Mouse (Mus musculus): Measurements from ENCODE around the gene Tex2. TPM values are rescaled to one million over a fixed set of nuclear protein-coding genes. Genes with fewer than 3 reads are reported as not detected.

The Tex2 gene
- total and polyA plus RNA-seq, 2 experiments from 2014 or later: 23.0 to 49.3 TPM

DNA sequence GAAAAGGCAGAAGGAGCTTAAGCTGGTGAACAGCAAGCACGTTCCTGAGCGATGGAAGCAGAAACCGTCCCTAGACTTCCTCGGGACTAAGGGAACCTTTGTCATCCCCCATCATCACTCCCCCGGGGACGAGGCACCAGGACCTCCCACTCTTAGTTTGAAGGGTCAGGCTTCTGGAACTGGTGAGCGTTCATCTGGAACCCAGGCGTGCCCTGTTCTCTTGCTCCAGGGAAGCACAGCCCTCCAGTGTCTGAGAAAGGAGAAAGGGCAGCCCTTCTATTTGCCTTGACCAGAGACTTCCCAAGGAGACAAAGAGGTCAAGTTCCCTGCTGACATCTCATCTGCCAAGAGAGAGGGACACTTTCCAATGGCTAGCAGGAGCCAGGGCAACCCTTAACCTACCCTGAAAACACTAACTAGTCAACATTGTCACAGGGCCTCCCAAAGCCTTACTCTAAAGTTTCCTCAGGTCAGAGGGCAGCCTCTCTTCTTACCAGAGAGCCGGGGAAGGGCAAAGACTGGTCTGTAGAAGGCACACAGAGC is 80.9 kb downstream of the Tex2 start:
- no peaks in the 10 kb centered on the region for H3K9me3 ChIP-seq (ENCODE audit: low read length)
- no peaks in the 10 kb centered on the region for H3K4me1 ChIP-seq (ENCODE audit: insufficient read depth)
- no peak overlapping the region for H3K4me2 ChIP-seq (ENCODE audit: low read depth)
- H3K27ac ChIP-seq (ENCODE audit: low read depth, low read length): no peak overlapping the region
- 84% methylated on average over 9 of the region's 9 CpGs for WGBS
- no peak for TF ChIP-seq CTCF (IDR thresholded peaks at IDR 0.05; ENCODE audit: low read depth)
- ATAC-seq (no peak), DNase-seq (no peak)
- no peaks in the 10 kb centered on the region for H3K27me3 ChIP-seq (ENCODE audit: insufficient read depth, low read length)
- no peak overlapping the region for H3K9ac ChIP-seq
- no peak overlapping the region for H3K4me3 ChIP-seq (ENCODE audit: low read depth, low read length)
- peaks cover 9% of the 10 kb centered on the region; the same call in 1 of the 2 replicates for H3K36me3 ChIP-seq (ENCODE audit: insufficient read depth)

DNA sequence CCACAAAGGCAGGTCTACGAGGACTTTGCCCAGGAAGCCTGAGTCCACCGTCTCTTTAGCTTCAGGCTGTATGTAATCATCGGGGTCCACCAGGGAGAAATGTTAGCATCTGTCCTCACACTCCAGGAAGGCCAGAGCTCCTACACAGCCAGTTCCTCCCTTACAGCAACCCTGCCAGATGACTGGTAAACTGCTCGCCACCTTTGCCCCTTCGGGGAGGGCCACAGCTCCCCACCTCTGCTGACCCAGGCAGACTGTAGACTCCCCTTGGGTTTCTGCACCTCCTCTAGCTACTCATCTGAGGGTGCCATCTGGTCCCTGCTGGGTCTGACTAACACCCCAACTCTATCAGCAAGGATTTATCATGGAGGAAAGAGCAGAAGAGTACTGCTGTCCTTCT is 83.4 kb downstream of the Tex2 start:
- no peak overlapping the region for H3K9ac ChIP-seq
- TF ChIP-seq CTCF (IDR thresholded peaks at IDR 0.05; ENCODE audit: low read depth): no peak
- DNase-seq (no peak), ATAC-seq (no peak)
- peaks cover 9% of the 10 kb centered on the region; the same call in 1 of the 2 replicates for H3K36me3 ChIP-seq (ENCODE audit: insufficient read depth)
- no peak overlapping the region for H3K27ac ChIP-seq (ENCODE audit: low read depth, low read length)
- no peak overlapping the region for H3K4me3 ChIP-seq (ENCODE audit: low read depth, low read length)
- H3K4me1 ChIP-seq (ENCODE audit: insufficient read depth): no peaks in the 10 kb centered on the region
- no peaks in the 10 kb centered on the region for H3K9me3 ChIP-seq (ENCODE audit: low read length)
- WGBS: 77% methylated on average over 5 of the region's 5 CpGs
- no peaks in the 10 kb centered on the region for H3K27me3 ChIP-seq (ENCODE audit: insufficient read depth, low read length)
- no peak overlapping the region for H3K4me2 ChIP-seq (ENCODE audit: low read depth)

DNA sequence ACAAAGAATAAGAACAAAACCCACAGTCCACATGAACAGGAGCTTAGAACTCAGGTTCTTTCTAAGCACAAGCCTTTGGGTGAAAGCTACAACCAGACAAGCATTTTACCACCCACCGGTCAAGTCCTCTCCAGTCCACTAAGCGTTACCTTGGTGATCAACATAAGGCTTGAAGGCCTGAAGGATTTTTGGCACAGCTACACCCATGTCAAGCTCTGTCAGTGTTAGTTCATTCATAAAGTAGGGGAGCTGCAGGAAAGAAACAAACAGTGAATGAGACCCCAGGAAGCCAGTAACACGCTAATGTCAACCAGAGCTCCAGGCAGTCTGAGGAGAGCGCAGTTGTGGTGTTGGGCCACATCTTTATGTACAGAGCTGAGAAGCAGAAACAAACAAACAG is 84.1 kb downstream of the Tex2 start:
- Histone ChIP-seq H3K27ac (ENCODE audit: low read depth, low read length) (no peak overlapping the region), H3K36me3 (ENCODE audit: insufficient read depth) (peaks cover 9% of the 10 kb centered on the region; the same call in 1 of the 2 replicates), H3K4me1 (ENCODE audit: insufficient read depth) (no peaks in the 10 kb centered on the region), H3K27me3 (ENCODE audit: insufficient read depth, low read length) (no peaks in the 10 kb centered on the region), H3K4me2 (ENCODE audit: low read depth) (no peak overlapping the region), H3K9ac (no peak overlapping the region), H3K9me3 (ENCODE audit: low read length) (no peaks in the 10 kb centered on the region), H3K4me3 (ENCODE audit: low read depth, low read length) (no peak overlapping the region)
- 63% methylated on average over 4 of the region's 4 CpGs for WGBS
- TF ChIP-seq CTCF (IDR thresholded peaks at IDR 0.05; ENCODE audit: low read depth): no peak
- ATAC-seq (no peak), DNase-seq (no peak)

DNA sequence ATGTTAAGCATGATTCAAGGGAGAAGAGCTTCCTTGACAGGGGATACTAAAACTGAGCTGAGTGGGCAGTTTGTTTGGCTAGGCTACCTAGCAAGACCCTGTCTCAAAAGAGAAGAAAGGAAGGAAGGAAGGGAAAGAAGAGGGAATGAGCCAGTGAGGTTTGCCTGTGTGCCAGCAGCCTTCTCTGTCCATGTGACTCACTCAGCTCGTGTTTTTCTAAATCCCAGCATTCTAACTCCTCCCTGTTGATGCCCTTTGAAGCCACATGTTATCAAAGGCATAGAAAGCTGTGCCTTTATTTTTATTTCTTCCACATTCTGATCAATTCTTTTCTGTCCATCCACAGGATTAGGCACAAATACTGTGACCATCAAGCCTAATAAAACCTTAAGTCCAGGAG is 85.3 kb downstream of the Tex2 start:
- DNase-seq (no peak), ATAC-seq (no peak)
- Histone ChIP-seq H3K36me3 (ENCODE audit: insufficient read depth) (peaks cover 9% of the 10 kb centered on the region; the same call in 1 of the 2 replicates), H3K4me2 (ENCODE audit: low read depth) (no peak overlapping the region), H3K9me3 (ENCODE audit: low read length) (no peaks in the 10 kb centered on the region), H3K27me3 (ENCODE audit: insufficient read depth, low read length) (no peaks in the 10 kb centered on the region), H3K4me3 (ENCODE audit: low read depth, low read length) (no peak overlapping the region), H3K4me1 (ENCODE audit: insufficient read depth) (no peaks in the 10 kb centered on the region), H3K27ac (ENCODE audit: low read depth, low read length) (no peak overlapping the region), H3K9ac (no peak overlapping the region)
- TF ChIP-seq CTCF (IDR thresholded peaks at IDR 0.05; ENCODE audit: low read depth): no peak
- 7% methylated on average over 1 of the region's 1 CpGs for WGBS

DNA sequence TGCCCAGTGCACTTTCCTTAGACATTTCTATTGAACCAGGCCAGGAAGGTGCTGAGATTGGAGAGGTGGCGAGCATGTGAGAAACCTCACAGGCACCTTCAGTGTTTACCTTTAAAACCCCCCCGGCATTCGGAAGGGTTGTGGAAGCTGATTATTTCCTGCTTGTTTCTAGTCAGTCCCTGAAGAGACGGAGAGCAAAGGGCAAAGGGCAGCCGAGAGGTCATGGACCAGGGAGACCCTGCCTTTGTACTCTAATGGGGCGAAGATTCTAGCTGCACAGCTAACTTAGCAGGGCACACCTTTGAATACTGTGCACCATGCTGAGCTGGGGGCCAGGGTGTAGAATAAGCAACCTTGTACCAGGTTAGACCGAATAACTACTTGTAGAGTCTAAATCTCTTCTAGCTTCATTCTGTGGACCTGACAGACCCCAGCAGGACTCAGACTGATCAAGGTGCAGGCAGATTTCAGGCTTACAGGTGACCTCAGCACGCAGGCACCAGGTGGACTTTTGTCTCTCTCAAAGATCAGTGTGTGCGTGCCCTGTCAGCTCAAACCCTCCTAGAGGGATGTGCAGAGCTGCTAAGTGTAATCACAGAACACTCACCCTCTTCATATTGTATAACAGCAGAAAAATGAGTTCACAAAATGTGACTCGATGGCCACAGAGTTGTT is 85.9 kb downstream of the Tex2 start:
- Histone ChIP-seq H3K36me3 (ENCODE audit: insufficient read depth) (peaks cover 9% of the 10 kb centered on the region; the same call in 1 of the 2 replicates), H3K4me3 (ENCODE audit: low read depth, low read length) (no peak overlapping the region), H3K9ac (no peak overlapping the region), H3K9me3 (ENCODE audit: low read length) (no peaks in the 10 kb centered on the region), H3K4me2 (ENCODE audit: low read depth) (no peak overlapping the region), H3K4me1 (ENCODE audit: insufficient read depth) (no peaks in the 10 kb centered on the region), H3K27ac (ENCODE audit: low read depth, low read length) (no peak overlapping the region), H3K27me3 (ENCODE audit: insufficient read depth, low read length) (no peaks in the 10 kb centered on the region)
- no peak for TF ChIP-seq CTCF (IDR thresholded peaks at IDR 0.05; ENCODE audit: low read depth)
- ATAC-seq: no peak
- WGBS: 45% methylated on average over 10 of the region's 10 CpGs
- no peak for DNase-seq

DNA sequence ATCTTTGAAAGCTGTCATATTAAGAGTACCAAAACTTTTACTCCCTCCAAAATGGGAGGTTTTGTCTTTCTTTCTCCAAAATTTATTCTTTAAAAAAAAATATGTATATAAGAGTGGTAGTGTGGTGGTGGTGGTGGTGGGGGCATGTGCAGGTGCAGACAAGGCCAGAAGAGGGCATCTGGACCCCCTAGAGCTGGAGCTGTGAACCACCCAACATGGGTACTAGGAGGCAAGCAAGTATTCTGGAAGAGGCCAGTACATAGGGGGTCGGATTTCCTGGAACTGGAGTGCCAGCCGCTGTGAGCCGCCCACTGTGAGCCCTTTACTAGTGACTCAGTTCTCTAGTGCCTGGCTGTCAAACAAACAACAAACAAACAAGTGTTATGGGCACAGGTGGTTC is 90.7 kb downstream of the Tex2 start:
- no peak overlapping the region for H3K27ac ChIP-seq (ENCODE audit: low read depth, low read length)
- DNase-seq: no peak

DNA sequence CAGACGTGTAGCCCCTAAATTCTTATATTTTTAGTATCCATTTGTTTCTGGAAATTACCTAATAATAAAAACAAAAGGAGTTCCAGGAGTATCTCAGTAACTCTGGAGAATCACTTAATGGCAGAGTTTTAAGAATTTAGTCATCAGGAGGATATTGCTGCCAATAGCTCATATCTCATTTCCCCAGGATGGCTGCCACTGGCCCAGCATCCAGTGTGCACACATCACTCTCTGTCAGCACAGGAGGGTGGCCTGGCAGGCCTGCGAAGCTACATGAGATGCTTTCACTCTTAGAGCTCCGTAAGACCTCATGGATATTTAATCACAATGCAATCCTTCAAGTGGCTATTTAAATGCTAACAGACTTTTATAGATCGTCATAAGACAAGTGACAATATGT is 91.6 kb downstream of the Tex2 start:
- Histone ChIP-seq H3K4me2 (ENCODE audit: low read depth) (no peak overlapping the region), H3K4me1 (ENCODE audit: insufficient read depth) (no peaks in the 10 kb centered on the region), H3K4me3 (ENCODE audit: low read depth, low read length) (no peak overlapping the region), H3K36me3 (ENCODE audit: insufficient read depth) (no peaks in the 10 kb centered on the region; the same call in 1 of the 2 replicates), H3K27ac (ENCODE audit: low read depth, low read length) (no peak overlapping the region), H3K27me3 (ENCODE audit: insufficient read depth, low read length) (no peaks in the 10 kb centered on the region), H3K9ac (no peak overlapping the region), H3K9me3 (ENCODE audit: low read length) (no peaks in the 10 kb centered on the region)
- DNase-seq (no peak), ATAC-seq (no peak)
- TF ChIP-seq CTCF (IDR thresholded peaks at IDR 0.05; ENCODE audit: low read depth): no peak
- WGBS: 33% methylated on average over 4 of the region's 4 CpGs

More for the DNA sequence above, 90.7 kb downstream of the Tex2 start:
- peak; percentile 27 for TF ChIP-seq CTCF (IDR thresholded peaks at IDR 0.05; ENCODE audit: low read depth)
- 51% methylated on average over 3 of the region's 3 CpGs for WGBS
- ATAC-seq: 0 out of 2 replicates have a peak, but pooled peaks have one; percentile 34
- Histone ChIP-seq H3K4me2 (ENCODE audit: low read depth) (no peak overlapping the region), H3K9me3 (ENCODE audit: low read length) (no peaks in the 10 kb centered on the region), H3K4me1 (ENCODE audit: insufficient read depth) (no peaks in the 10 kb centered on the region), H3K9ac (no peak overlapping the region), H3K36me3 (ENCODE audit: insufficient read depth) (no peaks in the 10 kb centered on the region; the same call in 1 of the 2 replicates), H3K4me3 (ENCODE audit: low read depth, low read length) (no peak overlapping the region), H3K27me3 (ENCODE audit: insufficient read depth, low read length) (no peaks in the 10 kb centered on the region)
